Mouse (Mus musculus): Measurements from ENCODE around the gene Taf6l. TPM values are rescaled to one million over a fixed set of nuclear protein-coding genes. Genes with fewer than 3 reads are reported as not detected.

Taf6l gene
- polyA plus RNA-seq, 1 experiment from 2014 or later: 36.7 TPM

DNA sequence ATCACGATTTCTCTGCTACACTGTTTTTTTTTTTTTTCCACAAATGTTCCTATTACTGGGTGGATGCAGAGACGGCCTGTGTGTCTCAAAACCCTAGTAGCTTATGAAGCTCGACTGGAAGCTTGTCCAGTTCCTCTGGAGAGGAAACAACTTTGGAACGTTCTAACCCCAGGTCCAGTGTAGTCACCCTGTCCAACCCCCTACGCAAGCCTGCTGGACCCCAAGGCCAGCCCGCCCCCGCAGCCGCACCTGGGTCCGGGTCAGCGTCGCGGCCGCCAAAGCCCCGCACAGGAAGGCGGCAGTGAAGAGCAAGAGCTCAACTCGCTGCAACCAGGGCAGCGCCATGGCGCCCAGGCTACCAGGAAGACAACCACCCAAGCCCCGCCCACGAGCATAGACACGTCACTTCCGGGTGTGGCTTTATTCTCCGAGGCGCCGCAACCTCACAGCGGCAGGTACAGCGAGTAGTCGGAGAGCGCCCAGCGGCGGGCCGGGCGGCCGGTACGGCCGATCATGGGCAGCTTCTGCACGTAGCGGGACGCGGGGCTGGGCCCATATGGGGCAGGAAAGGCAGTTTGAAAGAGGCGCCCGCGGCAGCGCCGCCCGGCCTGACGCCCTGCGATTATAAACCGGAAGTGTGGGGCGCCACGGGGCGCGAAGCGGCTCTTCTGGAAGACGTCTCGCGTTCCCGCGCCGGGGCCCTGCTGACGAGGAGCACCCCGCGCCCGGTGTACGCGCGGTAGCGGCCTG lies 12.0 kb downstream of the Taf6l start, which contains the start of gene Tmem179b:
TSS of gene Tmem179b (minus strand) at position 382 of the 750 bp plus-strand sequence.
- WGBS: under 1% methylated on average over 64 of the region's 68 CpGs
- H3K36me3 ChIP-seq (ENCODE audit: control insufficient read depth, insufficient read depth, low read length): peaks cover 6% of the 10 kb centered on the region

DNA sequence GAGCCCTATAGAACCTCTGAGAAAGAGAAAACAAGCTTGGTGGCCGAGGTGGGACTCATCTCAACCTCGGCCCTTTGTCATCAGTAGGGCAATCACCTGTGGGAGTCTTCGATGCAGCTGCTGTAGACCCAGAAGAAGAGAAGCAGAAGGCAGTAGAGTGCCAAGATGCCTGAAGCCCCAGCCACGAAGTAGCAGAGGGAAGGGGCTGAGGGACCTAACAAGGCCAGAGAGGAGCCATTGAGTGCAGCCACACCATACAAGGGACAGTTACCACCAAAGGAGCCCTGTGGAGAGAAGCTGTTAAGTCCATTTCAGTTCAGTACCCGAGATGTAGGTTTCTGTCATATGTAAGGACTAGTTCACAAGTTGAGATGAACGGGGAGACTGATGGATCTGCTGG lies 12.8 kb downstream of the Taf6l start:
- whole genome bisulfite sequencing: 66% methylated on average over 6 of the region's 6 CpGs
- DNase-seq (ENCODE audit: low spot score) (no peak), ATAC-seq (replicated peaks; ENCODE audit: low FRiP score) (no peak)
- no peaks in the 10 kb centered on the region for H3K27me3 ChIP-seq (ENCODE audit: control insufficient read depth, insufficient read depth, low read length)
- no peaks in the 10 kb centered on the region for H3K9me3 ChIP-seq (ENCODE audit: control insufficient read depth, low read length)
- H3K9ac ChIP-seq (ENCODE audit: low read length): peak overlapping the region; percentile 82; the same call in 1 of the 2 replicates
- peaks cover 7% of the 10 kb centered on the region for H3K36me3 ChIP-seq (ENCODE audit: control insufficient read depth, insufficient read depth, low read length)
- peak overlapping the region; percentile 68 for H3K4me3 ChIP-seq (ENCODE audit: low read depth, low read length)
- H3K27ac ChIP-seq (ENCODE audit: low read depth, low read length): no peak overlapping the region
- peaks cover 6% of the 10 kb centered on the region; the same call in 1 of the 2 replicates for H3K4me1 ChIP-seq (replicated peaks; ENCODE audit: control insufficient read depth, insufficient read depth, low read length)
- peak overlapping the region; percentile 96 for H3K4me2 ChIP-seq (ENCODE audit: low read depth, low read length, severe bottlenecking)

More for the DNA sequence above, 12.0 kb downstream of the Taf6l start, which contains the start of gene Tmem179b:
- Histone ChIP-seq H3K4me3 (ENCODE audit: low read depth, low read length) (peak within 1 kb of the TSS; percentile 68), H3K9me3 (ENCODE audit: control insufficient read depth, low read length) (no peaks in the 10 kb centered on the region), H3K4me1 (replicated peaks; ENCODE audit: control insufficient read depth, insufficient read depth, low read length) (peaks cover 6% of the 10 kb centered on the region; the same call in 1 of the 2 replicates), H3K9ac (ENCODE audit: low read length) (peak within 1 kb of the TSS; percentile 82), H3K4me2 (ENCODE audit: low read depth, low read length, severe bottlenecking) (peak within 1 kb of the TSS; percentile 96), H3K27ac (ENCODE audit: low read depth, low read length) (peak within 1 kb of the TSS; percentile 93), H3K27me3 (ENCODE audit: control insufficient read depth, insufficient read depth, low read length) (no peaks in the 10 kb centered on the region)
- ATAC-seq (replicated peaks; ENCODE audit: low FRiP score): peak; percentile 93
- DNase-seq (ENCODE audit: low spot score): peak; percentile 97

DNA sequence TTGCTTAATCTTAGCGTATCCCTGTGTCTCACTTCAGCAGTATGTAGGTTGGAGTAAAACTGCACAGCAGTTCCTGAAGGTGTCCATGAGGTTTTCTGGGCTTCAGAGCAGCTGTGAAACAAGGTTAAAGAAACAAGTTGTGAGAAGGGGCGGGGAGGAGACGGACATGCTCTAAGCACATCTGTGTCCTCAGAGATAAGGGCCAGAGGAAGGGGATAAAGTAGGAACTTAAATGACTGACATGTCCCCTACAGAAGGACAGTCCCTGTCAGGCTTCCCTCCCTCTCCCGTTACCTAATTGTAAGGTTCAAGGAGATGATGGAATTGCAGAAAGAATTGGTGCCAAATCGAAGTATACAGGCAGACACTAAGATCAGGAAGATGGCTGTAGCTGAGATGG lies 13.2 kb downstream of the Taf6l start:
- no peak overlapping the region; the same call in 1 of the 2 replicates for H3K4me3 ChIP-seq (ENCODE audit: low read depth, low read length)
- no peak for ATAC-seq (replicated peaks; ENCODE audit: low FRiP score)
- H3K27me3 ChIP-seq (ENCODE audit: control insufficient read depth, insufficient read depth, low read length): no peaks in the 10 kb centered on the region
- H3K36me3 ChIP-seq (ENCODE audit: control insufficient read depth, insufficient read depth, low read length): peaks cover 10% of the 10 kb centered on the region
- 84% methylated on average over 5 of the region's 5 CpGs for WGBS
- no peak overlapping the region; the same call in 1 of the 2 replicates for H3K9ac ChIP-seq (ENCODE audit: low read length)
- peak overlapping the region; percentile 96; the same call in 1 of the 2 replicates for H3K4me2 ChIP-seq (ENCODE audit: low read depth, low read length, severe bottlenecking)
- no peak for DNase-seq (ENCODE audit: low spot score)
- H3K4me1 ChIP-seq (replicated peaks; ENCODE audit: control insufficient read depth, insufficient read depth, low read length): peaks cover 6% of the 10 kb centered on the region; the same call in 1 of the 2 replicates
- no peaks in the 10 kb centered on the region for H3K9me3 ChIP-seq (ENCODE audit: control insufficient read depth, low read length)
- no peak overlapping the region for H3K27ac ChIP-seq (ENCODE audit: low read depth, low read length)

DNA sequence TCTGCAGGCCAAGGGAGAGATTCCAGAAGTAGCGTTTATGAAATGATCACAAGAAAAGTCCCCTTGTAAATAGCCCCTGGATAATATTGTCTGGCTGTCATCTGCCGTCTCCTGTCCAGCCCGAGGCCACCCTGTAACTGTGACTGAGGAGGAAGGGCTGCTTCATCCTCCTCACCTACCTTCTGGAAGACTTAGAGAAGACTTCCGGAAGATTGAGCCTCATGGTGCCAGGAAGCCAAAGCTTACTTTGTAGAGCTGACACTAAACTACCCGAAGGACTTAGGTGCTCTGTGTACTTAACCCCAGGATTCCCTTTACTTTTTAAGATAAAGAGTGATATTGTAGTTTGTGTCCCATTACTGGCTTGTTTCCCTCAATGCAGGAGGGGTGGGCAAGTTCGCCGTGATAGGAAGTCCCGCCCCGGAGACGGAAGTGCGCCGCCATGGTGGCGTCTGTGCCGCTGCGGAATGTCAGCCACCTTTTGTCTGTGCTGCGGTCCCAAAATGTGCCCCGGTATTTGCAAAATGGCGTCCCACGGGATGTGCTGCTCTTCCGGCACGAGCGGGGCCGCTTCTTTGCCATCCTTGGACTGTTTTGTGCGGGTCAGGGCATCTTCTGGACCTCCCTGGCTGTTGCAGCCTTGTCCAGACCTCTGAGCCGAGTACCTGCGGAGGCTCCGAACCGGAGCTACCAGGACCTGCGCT lies 15.5 kb downstream of the Taf6l start, which contains the start of gene Tmem223:
TSS of gene Tmem223 (plus strand) at position 430 of the 704 bp plus-strand sequence.
- peak; percentile 87 for DNase-seq (ENCODE audit: low spot score)
- Histone ChIP-seq H3K9ac (ENCODE audit: low read length) (peak within 1 kb of the TSS; percentile 91), H3K4me1 (replicated peaks; ENCODE audit: control insufficient read depth, insufficient read depth, low read length) (peaks cover 6% of the 10 kb centered on the region; the same call in 1 of the 2 replicates), H3K36me3 (ENCODE audit: control insufficient read depth, insufficient read depth, low read length) (peaks cover 26% of the 10 kb centered on the region), H3K4me3 (ENCODE audit: low read depth, low read length) (peak within 1 kb of the TSS; percentile 67), H3K9me3 (ENCODE audit: control insufficient read depth, low read length) (no peaks in the 10 kb centered on the region), H3K27ac (ENCODE audit: low read depth, low read length) (peak within 1 kb of the TSS; percentile 58), H3K4me2 (ENCODE audit: low read depth, low read length, severe bottlenecking) (peak within 1 kb of the TSS; percentile 80), H3K27me3 (ENCODE audit: control insufficient read depth, insufficient read depth, low read length) (no peaks in the 10 kb centered on the region)
- WGBS: 20% methylated on average over 29 of the region's 29 CpGs
- ATAC-seq (replicated peaks; ENCODE audit: low FRiP score): peak; percentile 47; the same call in 1 of the 2 replicates

DNA sequence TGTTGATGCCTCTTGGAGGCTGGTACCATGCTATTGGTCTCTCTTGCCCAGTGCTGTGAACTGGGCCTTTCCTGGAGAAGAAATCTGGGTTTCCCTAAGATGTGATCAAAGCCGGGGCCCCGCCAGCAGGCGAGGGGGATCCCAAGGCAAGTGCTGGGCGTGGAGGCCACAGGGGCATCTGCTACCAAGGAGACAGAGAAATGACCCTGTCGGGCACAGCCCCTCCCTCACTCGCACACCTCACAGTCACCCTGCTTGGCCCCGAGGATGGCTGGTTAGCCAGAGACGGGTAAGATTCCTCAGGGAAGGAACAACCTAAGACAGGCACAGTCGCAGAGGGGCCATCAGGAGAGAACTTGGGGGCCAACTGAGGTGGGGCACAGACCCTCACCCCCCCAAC lies 20.7 kb downstream of the Taf6l start:
- no peaks in the 10 kb centered on the region for H3K27me3 ChIP-seq (ENCODE audit: control insufficient read depth, insufficient read depth, low read length)
- no peak overlapping the region for H3K9ac ChIP-seq (ENCODE audit: low read length)
- H3K4me2 ChIP-seq (ENCODE audit: low read depth, low read length, severe bottlenecking): no peak overlapping the region
- H3K4me3 ChIP-seq (ENCODE audit: low read depth, low read length): no peak overlapping the region
- no peak overlapping the region for H3K27ac ChIP-seq (ENCODE audit: low read depth, low read length)
- H3K4me1 ChIP-seq (replicated peaks; ENCODE audit: control insufficient read depth, insufficient read depth, low read length): no peaks in the 10 kb centered on the region
- ATAC-seq (replicated peaks; ENCODE audit: low FRiP score) (no peak), DNase-seq (ENCODE audit: low spot score) (no peak)
- peaks cover 45% of the 10 kb centered on the region for H3K36me3 ChIP-seq (ENCODE audit: control insufficient read depth, insufficient read depth, low read length)
- H3K9me3 ChIP-seq (ENCODE audit: control insufficient read depth, low read length): no peaks in the 10 kb centered on the region; the same call in 1 of the 2 replicates
- WGBS: 95% methylated on average over 9 of the region's 9 CpGs

DNA sequence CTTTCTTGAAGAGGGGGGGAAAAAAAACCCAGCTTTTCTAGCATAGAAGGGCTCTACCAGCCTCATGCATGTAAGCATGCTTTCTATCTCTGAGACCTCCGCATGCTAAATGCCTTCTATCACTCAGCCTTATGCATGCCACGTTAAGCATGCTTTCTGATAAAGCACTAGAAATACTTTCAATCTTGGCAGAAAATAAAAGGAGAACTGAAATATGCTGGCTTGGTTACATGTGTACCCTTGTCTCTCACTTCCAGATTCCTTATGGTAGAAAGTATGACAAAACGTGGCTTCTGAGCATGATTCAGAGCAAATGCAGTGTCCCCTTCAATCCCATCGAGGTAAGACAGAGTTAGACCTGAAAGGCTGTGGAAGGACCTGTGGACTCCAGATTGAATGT lies 22.9 kb downstream of the Taf6l start:
- H3K27ac ChIP-seq (ENCODE audit: low read depth, low read length): no peak overlapping the region
- no peaks in the 10 kb centered on the region for H3K27me3 ChIP-seq (ENCODE audit: control insufficient read depth, insufficient read depth, low read length)
- H3K9me3 ChIP-seq (ENCODE audit: control insufficient read depth, low read length): no peaks in the 10 kb centered on the region; the same call in 1 of the 2 replicates
- no peaks in the 10 kb centered on the region; the same call in 1 of the 2 replicates for H3K4me1 ChIP-seq (replicated peaks; ENCODE audit: control insufficient read depth, insufficient read depth, low read length)
- no peak overlapping the region for H3K4me2 ChIP-seq (ENCODE audit: low read depth, low read length, severe bottlenecking)
- DNase-seq (ENCODE audit: low spot score): no peak
- no peak overlapping the region for H3K9ac ChIP-seq (ENCODE audit: low read length)
- H3K36me3 ChIP-seq (ENCODE audit: control insufficient read depth, insufficient read depth, low read length): peaks cover 40% of the 10 kb centered on the region
- H3K4me3 ChIP-seq (ENCODE audit: low read depth, low read length): no peak overlapping the region
- 94% methylated on average over 4 of the region's 4 CpGs for WGBS
- ATAC-seq (replicated peaks; ENCODE audit: low FRiP score): no peak

DNA sequence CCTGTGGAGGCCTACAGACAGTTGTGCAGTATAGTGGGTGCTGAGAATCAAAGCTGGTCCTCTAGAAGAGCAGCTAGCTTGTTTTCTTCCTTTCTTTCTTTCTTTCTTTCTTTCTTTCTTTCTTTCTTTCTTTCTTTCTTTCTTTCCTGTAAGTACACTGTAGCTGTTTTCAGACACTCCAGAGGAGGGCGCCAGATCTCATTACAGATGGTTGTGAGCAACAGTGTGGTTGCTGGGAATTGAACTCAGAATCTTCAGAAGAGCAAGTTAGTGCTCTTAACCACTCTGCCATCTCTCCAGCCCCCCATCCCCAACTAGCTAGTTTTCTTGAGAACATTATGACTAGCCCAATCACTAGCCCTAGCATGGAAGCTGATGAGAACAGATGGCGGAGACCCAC lies 25.5 kb downstream of the Taf6l start:
- ATAC-seq (replicated peaks; ENCODE audit: low FRiP score): no peak
- peaks cover 22% of the 10 kb centered on the region for H3K36me3 ChIP-seq (ENCODE audit: control insufficient read depth, insufficient read depth, low read length)

DNA sequence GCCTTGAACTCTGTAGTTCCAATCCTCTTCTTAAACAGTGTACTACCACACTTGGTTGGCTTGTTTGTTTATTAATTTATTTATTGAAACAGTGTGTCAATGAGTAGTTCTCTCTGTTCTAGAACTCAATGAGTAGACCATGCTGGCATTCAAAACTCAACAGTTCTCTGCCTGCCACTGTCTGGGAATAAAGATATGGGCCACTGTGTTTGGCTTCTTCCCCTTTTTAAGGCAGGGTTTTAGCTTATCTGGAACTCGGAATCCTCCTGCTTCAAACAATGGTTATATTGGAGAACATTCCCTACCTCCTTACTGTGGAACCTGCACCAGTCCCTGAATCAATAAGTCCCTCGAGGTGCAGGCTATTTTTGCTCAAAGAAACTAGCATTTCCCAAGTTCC lies 27.3 kb downstream of the Taf6l start:
- H3K27me3 ChIP-seq (ENCODE audit: control insufficient read depth, insufficient read depth, low read length): no peaks in the 10 kb centered on the region
- DNase-seq (ENCODE audit: low spot score) (no peak), ATAC-seq (replicated peaks; ENCODE audit: low FRiP score) (no peak)
- no peak overlapping the region for H3K4me2 ChIP-seq (ENCODE audit: low read depth, low read length, severe bottlenecking)
- H3K4me3 ChIP-seq (ENCODE audit: low read depth, low read length): no peak overlapping the region
- H3K27ac ChIP-seq (ENCODE audit: low read depth, low read length): no peak overlapping the region
- H3K4me1 ChIP-seq (replicated peaks; ENCODE audit: control insufficient read depth, insufficient read depth, low read length): peaks cover 3% of the 10 kb centered on the region; the same call in 1 of the 2 replicates
- no peak overlapping the region for H3K9ac ChIP-seq (ENCODE audit: low read length)
- peaks cover 9% of the 10 kb centered on the region; the same call in 1 of the 2 replicates for H3K36me3 ChIP-seq (ENCODE audit: control insufficient read depth, insufficient read depth, low read length)
- H3K9me3 ChIP-seq (ENCODE audit: control insufficient read depth, low read length): no peaks in the 10 kb centered on the region
- 89% methylated on average over 2 of the region's 2 CpGs for WGBS

More for the DNA sequence above, 25.5 kb downstream of the Taf6l start:
- H3K9me3 ChIP-seq (ENCODE audit: control insufficient read depth, low read length): no peaks in the 10 kb centered on the region; the same call in 1 of the 2 replicates
- H3K4me2 ChIP-seq (ENCODE audit: low read depth, low read length, severe bottlenecking): no peak overlapping the region
- H3K4me1 ChIP-seq (replicated peaks; ENCODE audit: control insufficient read depth, insufficient read depth, low read length): peaks cover 3% of the 10 kb centered on the region; the same call in 1 of the 2 replicates
- no peak overlapping the region for H3K4me3 ChIP-seq (ENCODE audit: low read depth, low read length)
- no peak for DNase-seq (ENCODE audit: low spot score)
- H3K27me3 ChIP-seq (ENCODE audit: control insufficient read depth, insufficient read depth, low read length): no peaks in the 10 kb centered on the region
- no peak overlapping the region for H3K27ac ChIP-seq (ENCODE audit: low read depth, low read length)
- 84% methylated on average over 2 of the region's 2 CpGs for WGBS
- no peak overlapping the region for H3K9ac ChIP-seq (ENCODE audit: low read length)
